Mouse (Mus musculus): ENCODE data around the gene Eif2s3x. TPM values are rescaled to one million over a fixed set of nuclear protein-coding genes. Genes with fewer than 3 reads are reported as not detected.

Eif2s3x gene
- polyA plus RNA-seq, 1 experiment from 2014 or later = 95.3 TPM

GRCm38 (mm10) chrX:94177715-94178340 lies 34.8 kb downstream of the Eif2s3x start:
- peaks cover 67% of the 10 kb centered on the region for H3K27me3 ChIP-seq (ENCODE audit: insufficient read depth, poor library complexity, severe bottlenecking)
- no peaks in the 10 kb centered on the region for H3K9me3 ChIP-seq
- H3K4me3 ChIP-seq = peak overlapping the region; percentile 61
- H3K36me3 ChIP-seq = no peaks in the 10 kb centered on the region
- H3K27ac ChIP-seq = peak overlapping the region; percentile 94
- DNase-seq (ENCODE audit: low spot score) = peak; percentile 91
- WGBS = under 1% methylated on average over 55 of the region's 55 CpGs
- no peaks in the 10 kb centered on the region for H3K4me1 ChIP-seq (replicated peaks)

GRCm38 (mm10) chrX:94169348-94169747 lies 43.3 kb downstream of the Eif2s3x start:
- no peak for DNase-seq (ENCODE audit: low spot score)
- Histone ChIP-seq H3K4me1 (replicated peaks) (no peaks in the 10 kb centered on the region), H3K27ac (no peak overlapping the region), H3K36me3 (no peaks in the 10 kb centered on the region), H3K9me3 (no peaks in the 10 kb centered on the region), H3K27me3 (ENCODE audit: insufficient read depth, poor library complexity, severe bottlenecking) (peaks cover 87% of the 10 kb centered on the region), H3K4me3 (no peak overlapping the region)
- WGBS = 86% methylated on average over 6 of the region's 6 CpGs

- DNase-seq (ENCODE audit: low spot score) = no peak
- Histone ChIP-seq H3K9me3 (no peaks in the 10 kb centered on the region), H3K27me3 (ENCODE audit: insufficient read depth, poor library complexity, severe bottlenecking) (peaks cover 95% of the 10 kb centered on the region), H3K36me3 (no peaks in the 10 kb centered on the region), H3K27ac (no peak overlapping the region), H3K4me1 (replicated peaks) (peaks cover 3% of the 10 kb centered on the region; the same call in 1 of the 2 replicates), H3K4me3 (no peak overlapping the region)
- WGBS = 35% methylated on average over 11 of the region's 11 CpGs
These were observed 60.3 kb downstream of the Eif2s3x start for GRCm38 (mm10) chrX:94152251-94152830.

GRCm38 (mm10) chrX:94150471-94150870 lies 62.2 kb downstream of the Eif2s3x start:
- Histone ChIP-seq H3K4me1 (replicated peaks) (peaks cover 3% of the 10 kb centered on the region; the same call in 1 of the 2 replicates), H3K4me3 (no peak overlapping the region), H3K27ac (no peak overlapping the region), H3K27me3 (ENCODE audit: insufficient read depth, poor library complexity, severe bottlenecking) (peaks cover 96% of the 10 kb centered on the region), H3K9me3 (no peaks in the 10 kb centered on the region), H3K36me3 (no peaks in the 10 kb centered on the region)
- 79% methylated on average over 19 of the region's 19 CpGs for WGBS
- DNase-seq (ENCODE audit: low spot score) = no peak

GRCm38 (mm10) chrX:94142004-94142771 lies 70.5 kb downstream of the Eif2s3x start:
- H3K4me3 ChIP-seq = no peak overlapping the region
- H3K36me3 ChIP-seq = no peaks in the 10 kb centered on the region
- no peaks in the 10 kb centered on the region for H3K4me1 ChIP-seq (replicated peaks)
- 80% methylated on average over 7 of the region's 7 CpGs for WGBS
- DNase-seq (ENCODE audit: low spot score) = no peak
- no peaks in the 10 kb centered on the region for H3K9me3 ChIP-seq
- no peak overlapping the region for H3K27ac ChIP-seq
- H3K27me3 ChIP-seq (ENCODE audit: insufficient read depth, poor library complexity, severe bottlenecking) = peaks cover 95% of the 10 kb centered on the region

GRCm38 (mm10) chrX:94140080-94140479 lies 72.6 kb downstream of the Eif2s3x start:
- Histone ChIP-seq H3K4me1 (replicated peaks) (no peaks in the 10 kb centered on the region), H3K9me3 (no peaks in the 10 kb centered on the region), H3K27ac (no peak overlapping the region), H3K36me3 (no peaks in the 10 kb centered on the region), H3K27me3 (ENCODE audit: insufficient read depth, poor library complexity, severe bottlenecking) (peaks cover 90% of the 10 kb centered on the region), H3K4me3 (no peak overlapping the region)
- DNase-seq (ENCODE audit: low spot score) = no peak
- 83% methylated on average over 1 of the region's 1 CpGs for WGBS

Other genes with a start within 250 kb of the Eif2s3x start
- not detected in 2 replicates for gene AU015836, start 244.2 kb downstream of the Eif2s3x start, polyA plus RNA-seq (2016; fragmentation: Nextera tagmentation; extraction: Ambion mirVana)
- 20.7 and 24.8 TPM in 2 replicates for gene Zfx, start 89.2 kb downstream of the Eif2s3x start, polyA plus RNA-seq (2016; fragmentation: Nextera tagmentation; extraction: Ambion mirVana)
- 6.8 and 9.3 TPM in 2 replicates for gene Klhl15, start 21.7 kb upstream of the Eif2s3x start, polyA plus RNA-seq (2016; fragmentation: Nextera tagmentation; extraction: Ambion mirVana)
- 0.09 TPM in 1 of 2 replicates, not detected in the other for gene Fam90a1b, start 153.9 kb upstream of the Eif2s3x start, polyA plus RNA-seq (2016; fragmentation: Nextera tagmentation; extraction: Ambion mirVana)
- gene Apoo, start 154.3 kb upstream of the Eif2s3x start, polyA plus RNA-seq (2016; fragmentation: Nextera tagmentation; extraction: Ambion mirVana) = 106 and 115 TPM in 2 replicates

All from hindbrain, embryonic 10.5 days (tissue).